Mouse (Mus musculus) liver, embryonic 12.5 days (tissue): ENCODE results near the gene Sbk2. TPM values are rescaled to one million over a fixed set of nuclear protein-coding genes. Genes with fewer than 3 reads are reported as not detected.

ENCODE experiments used
- ATAC-seq: fragments of 200-750 bp; cut with Nextera tagmentation; 2 replicates; pipeline ENCODE4 v1.8.0; 2017; ENCODE audit warnings: moderate number of reproducible peaks, mild to moderate bottlenecking, moderate library complexity
- H3K27ac ChIP-seq: fragments of 300-500 bp; sonication (generic); 2 replicates; pipeline ENCODE4 v1.5.1; 2016; ENCODE audit warnings: mild to moderate bottlenecking
- H3K27me3 ChIP-seq: fragments of 300-500 bp; sonication (generic); replicated peaks from 2 replicates; pipeline ENCODE4 v1.6.1; 2016; ENCODE audit warnings: mild to moderate bottlenecking, moderate library complexity
- H3K36me3 ChIP-seq: fragments of 300-500 bp; sonication (generic); 2 replicates; pipeline ENCODE4 v1.6.1; 2016; ENCODE audit warnings: mild to moderate bottlenecking, moderate library complexity
- H3K4me1 ChIP-seq: fragments of 300-500 bp; sonication (generic); 2 replicates; pipeline ENCODE4 v1.6.1; 2016
- H3K4me2 ChIP-seq: fragments of 300-500 bp; sonication (generic); 2 replicates; pipeline ENCODE4 v1.6.1; 2016; ENCODE audit warnings: mild to moderate bottlenecking, moderate library complexity
- H3K4me3 ChIP-seq: fragments of 300-500 bp; sonication (generic); 2 replicates; pipeline ENCODE4 v1.5.1; 2016; ENCODE audit warnings: mild to moderate bottlenecking, moderate library complexity
- H3K9ac ChIP-seq: fragments of 300-500 bp; sonication (generic); 2 replicates; pipeline ENCODE4 v1.6.1; 2016; ENCODE audit warnings: mild to moderate bottlenecking, moderate library complexity
- H3K9me3 ChIP-seq: fragments of 300-500 bp; sonication (generic); replicated peaks from 2 replicates; pipeline ENCODE4 v1.6.1; 2016; ENCODE audit warnings: mild to moderate bottlenecking, moderate library complexity
- WGBS: fragments of 180-500 bp; shearing (Covaris S2); methylation state at CpG from one replicate; pipeline ENCODE4 v1.1.7; 2016; ENCODE audit not compliant: insufficient replicate concordance; 5-methylcytosine and 5-hydroxymethylcytosine counted together
- polyA plus RNA-seq: library from polyadenylated mRNA; unstranded; fragments of >200 nt; fragmentation: Nextera tagmentation; extraction: Ambion mirVana; gene quantifications from 2 replicates; pipeline ENCODE4 v1.2.1, GENCODE M21; 2016

Gene Sbk2
- polyA plus RNA-seq, 1 experiment from 2014 or later: not detected

GRCm38 (mm10) chr7:4899649-4900522, 64.3 kb downstream of the Sbk2 start:
- Histone ChIP-seq H3K9ac (peak overlapping the region; percentile 67), H3K36me3 (0 out of 2 replicates have a peak, but pooled peaks cover 2% of the 10 kb centered on the region), H3K4me1 (peaks cover 22% of the 10 kb centered on the region), H3K9me3 (0 out of 2 replicates have a peak, but pooled peaks cover 5% of the 10 kb centered on the region), H3K27ac (peak overlapping the region; percentile 87), H3K4me2 (peak overlapping the region; percentile 76), H3K4me3 (peak overlapping the region; percentile 53), H3K27me3 (peaks cover 6% of the 10 kb centered on the region; the same call in 1 of the 2 replicates)
- ATAC-seq: peak; percentile 82
- WGBS: 7% methylated on average over 19 of the region's 19 CpGs

GRCm38 (mm10) chr7:4898851-4899648, 65.2 kb downstream of the Sbk2 start:
- Histone ChIP-seq H3K4me3 (peak overlapping the region; percentile 53), H3K36me3 (0 out of 2 replicates have a peak, but pooled peaks cover 2% of the 10 kb centered on the region), H3K27ac (peak overlapping the region; percentile 43), H3K27me3 (peaks cover 6% of the 10 kb centered on the region; the same call in 1 of the 2 replicates), H3K4me1 (peaks cover 22% of the 10 kb centered on the region), H3K9me3 (0 out of 2 replicates have a peak, but pooled peaks cover 5% of the 10 kb centered on the region), H3K9ac (peak overlapping the region; percentile 67), H3K4me2 (peak overlapping the region; percentile 76)
- ATAC-seq: peak; percentile 22; the same call in 1 of the 2 replicates
- 36% methylated on average over 17 of the region's 18 CpGs for WGBS

GRCm38 (mm10) chr7:4895186-4895585, 69.0 kb downstream of the Sbk2 start:
- Histone ChIP-seq H3K9me3 (no peaks in the 10 kb centered on the region), H3K4me1 (peaks cover 14% of the 10 kb centered on the region), H3K9ac (no peak overlapping the region), H3K27ac (no peak overlapping the region), H3K4me2 (no peak overlapping the region), H3K4me3 (no peak overlapping the region), H3K27me3 (peaks cover 6% of the 10 kb centered on the region; the same call in 1 of the 2 replicates), H3K36me3 (peaks cover 17% of the 10 kb centered on the region; the same call in 1 of the 2 replicates)
- WGBS: 72% methylated on average over 11 of the region's 11 CpGs
- ATAC-seq: no peak

Other genes starting within 250 kb of the Sbk2 start
- 0.08 and 0.12 TPM in 2 replicates for gene Tmem150b, start 239.2 kb downstream of the Sbk2 start, polyA plus RNA-seq
- 79.0 and 79.5 TPM in 2 replicates for gene Kmt5c, start 224.3 kb downstream of the Sbk2 start, polyA plus RNA-seq
- gene Cox6b2, start 211.3 kb downstream of the Sbk2 start, polyA plus RNA-seq: 152 and 159 TPM in 2 replicates
- not detected in 2 replicates for gene Fam71e2, start 193.1 kb downstream of the Sbk2 start, polyA plus RNA-seq
- 0.06 TPM in 1 of 2 replicates, not detected in the other for gene Il11, start 181.5 kb downstream of the Sbk2 start, polyA plus RNA-seq
- 0.46 TPM in 1 of 2 replicates, not detected in the other for gene Tmem190, start 181.5 kb downstream of the Sbk2 start, polyA plus RNA-seq
- 18.9 and 19.2 TPM in 2 replicates for gene Tmem238, start 174.8 kb downstream of the Sbk2 start, polyA plus RNA-seq
- gene Rpl28, start 171.5 kb downstream of the Sbk2 start, polyA plus RNA-seq: 397 and 413 TPM in 2 replicates
- 353 and 370 TPM in 2 replicates for gene Ube2s, start 151.8 kb downstream of the Sbk2 start, polyA plus RNA-seq
- gene Shisa7, start 119.7 kb downstream of the Sbk2 start, polyA plus RNA-seq: not detected in 2 replicates
- gene Isoc2b, start 94.1 kb downstream of the Sbk2 start, polyA plus RNA-seq: 3.5 and 3.9 TPM in 2 replicates
- 0.62 and 0.95 TPM in 2 replicates for gene Isoc2a, start 87.3 kb downstream of the Sbk2 start, polyA plus RNA-seq
- 0.10 TPM in 1 of 2 replicates, not detected in the other for gene Gm36210, start 57.9 kb downstream of the Sbk2 start, polyA plus RNA-seq
- 2.4 and 2.7 TPM in 2 replicates for gene Zfp628, start 49.2 kb downstream of the Sbk2 start, polyA plus RNA-seq
- gene Nat14, start 42.4 kb downstream of the Sbk2 start, polyA plus RNA-seq: 0.54 and 0.67 TPM in 2 replicates
- gene Ssc5d, start 38.6 kb downstream of the Sbk2 start, polyA plus RNA-seq: 0.13 and 0.19 TPM in 2 replicates
- not detected in 2 replicates for gene Sbk3, start 6.8 kb upstream of the Sbk2 start, polyA plus RNA-seq
- 6.4 and 6.9 TPM in 2 replicates for gene Zfp579, start 31.8 kb upstream of the Sbk2 start, polyA plus RNA-seq
- gene Zfp524, start 50.0 kb upstream of the Sbk2 start, polyA plus RNA-seq: 11.5 and 11.7 TPM in 2 replicates
- 29.4 TPM in 2 replicates for gene Fiz1, start 50.3 kb upstream of the Sbk2 start, polyA plus RNA-seq
- 0.62 and 1.0 TPM in 2 replicates for gene Gm44973, start 51.1 kb upstream of the Sbk2 start, polyA plus RNA-seq
- gene Zfp865, start 56.0 kb upstream of the Sbk2 start, polyA plus RNA-seq: 2.6 and 2.7 TPM in 2 replicates
- gene Ccdc106, start 56.1 kb upstream of the Sbk2 start, polyA plus RNA-seq: 2.2 and 2.4 TPM in 2 replicates
- gene 4632433K11Rik, start 69.7 kb upstream of the Sbk2 start, polyA plus RNA-seq: not detected in 2 replicates
- 1.1 and 1.3 TPM in 2 replicates for gene Zfp784, start 74.0 kb upstream of the Sbk2 start, polyA plus RNA-seq
- gene Zfp580, start 87.1 kb upstream of the Sbk2 start, polyA plus RNA-seq: 5.2 and 5.6 TPM in 2 replicates
- 97.6 and 109 TPM in 2 replicates for gene U2af2, start 97.7 kb upstream of the Sbk2 start, polyA plus RNA-seq
- 66.2 and 69.1 TPM in 2 replicates for gene Epn1, start 115.8 kb upstream of the Sbk2 start, polyA plus RNA-seq
- not detected in 2 replicates for gene Rfpl4, start 152.5 kb upstream of the Sbk2 start, polyA plus RNA-seq
- 0.38 TPM in 1 of 2 replicates, not detected in the other for gene Rasl2-9, start 161.5 kb upstream of the Sbk2 start, polyA plus RNA-seq
- 0.05 TPM in 1 of 2 replicates, not detected in the other for gene Vmn1r55, start 185.3 kb upstream of the Sbk2 start, polyA plus RNA-seq
- gene Vmn1r56, start 232.3 kb upstream of the Sbk2 start, polyA plus RNA-seq: not detected in 2 replicates